Comparison of ENCODE assay signal across 9 mouse cellular contexts in the genomic region with DNA sequence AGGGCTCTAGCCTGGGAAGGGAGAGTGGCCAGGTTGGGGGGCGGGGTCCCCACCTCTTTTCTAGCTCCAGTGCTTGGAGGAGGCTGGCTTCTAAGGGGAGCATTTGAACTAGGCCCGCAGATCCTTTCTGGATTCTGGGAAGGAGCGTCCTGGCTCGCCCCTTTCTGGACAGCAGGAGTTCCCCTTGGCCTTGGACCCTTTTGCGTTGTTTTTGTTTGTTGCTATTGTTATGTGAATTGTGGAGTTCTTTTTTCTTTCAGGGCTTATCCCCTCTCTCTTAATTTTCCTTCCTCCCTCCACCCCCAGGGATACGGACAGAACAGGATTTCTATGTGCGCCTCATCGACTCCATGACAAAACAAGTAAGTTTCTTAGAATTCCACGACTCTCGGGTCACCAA. TPM values are rescaled to one million over a fixed set of nuclear protein-coding genes. Genes with fewer than 3 reads are reported as not detected.
DNase-seq lines count a peak whose midpoint lies in the region; ATAC-seq and TF ChIP-seq lines count a peak whose summit lies in the region.
"Had no signal": no experiment of that assay in that cellular context is flagged by ENCODE, and none has a peak within 500 bp of the region (broad histone marks: within the 10 kb centered on the region; RNA-seq: fewer than 3 reads in every experiment).

No protein-coding gene starts in this region.

- no peaks in the 10 kb centered on the region for H3K36me3 ChIP-seq in E14TG2a.4 (ENCODE audit: insufficient read depth, low read length)
- no peaks in the 10 kb centered on the region for H3K36me3 ChIP-seq in forebrain, embryonic 14.5 days (ENCODE audit: control insufficient read depth, insufficient read depth, low read length)
- H3K36me3 ChIP-seq in limb, embryonic 15.5 days: no peaks in the 10 kb centered on the region

- H3K27me3 ChIP-seq in E14TG2a.4 (ENCODE audit: insufficient read depth, low read length): peaks cover 52% of the 10 kb centered on the region
- H3K27me3 ChIP-seq in forebrain, embryonic 14.5 days (replicated peaks; ENCODE audit: control insufficient read depth, insufficient read depth, low read length): peaks cover 35% of the 10 kb centered on the region
- H3K27me3 ChIP-seq in limb, embryonic 15.5 days: peaks cover 10% of the 10 kb centered on the region

- no peaks in the 10 kb centered on the region for H3K9me3 ChIP-seq in E14TG2a.4 (ENCODE audit: low read length)
- H3K9me3 ChIP-seq in forebrain, embryonic 14.5 days (replicated peaks; ENCODE audit: control insufficient read depth, low read length): no peaks in the 10 kb centered on the region
- H3K9me3 ChIP-seq in limb, embryonic 15.5 days: no peaks in the 10 kb centered on the region

- no peak for DNase-seq in gastrocnemius, adult 2 months
- no peak for DNase-seq in gastrocnemius, adult 8-10 months (ENCODE audit: low spot score in 2 of 2)
- DNase-seq in forebrain, embryonic 14.5 days (ENCODE audit: low spot score): no peak
- no peak for DNase-seq in spleen, postnatal 10 days (ENCODE audit: low spot score in 2 of 2)
- no peak for DNase-seq in lung, postnatal 36 days
- DNase-seq in adrenal gland, adult 18-20 months (ENCODE audit: low spot score in 2 of 2): no peak
- DNase-seq: thymus, adult 2 months had no signal

- 16% methylated on average over 10 of the region's 10 CpGs for WGBS in forebrain, embryonic 14.5 days
- 47% methylated on average over 10 of the region's 10 CpGs for WGBS in limb, embryonic 15.5 days

- no peak for TF ChIP-seq CTCF in gastrocnemius, adult 2 months (IDR thresholded peaks at IDR 0.05)
- no peak for TF ChIP-seq CTCF in E14TG2a.4 (conservative IDR thresholded peaks at IDR 0.05; ENCODE audit: low read length)

- intact Hi-C loops in gastrocnemius, adult 2 months (cut with DNase I): no loop called here

- peak overlapping the region; percentile 43 for H3K4me2 ChIP-seq in forebrain, embryonic 14.5 days (ENCODE audit: low read length)
- H3K4me2 ChIP-seq in limb, embryonic 15.5 days: peak overlapping the region; percentile 72

- peaks cover 42% of the 10 kb centered on the region for H3K4me1 ChIP-seq in E14TG2a.4 (replicated peaks; ENCODE audit: low read depth, low read length)
- H3K4me1 ChIP-seq in forebrain, embryonic 14.5 days (ENCODE audit: control insufficient read depth, insufficient read depth, low read length): no peaks in the 10 kb centered on the region
- peaks cover 28% of the 10 kb centered on the region for H3K4me1 ChIP-seq in limb, embryonic 15.5 days

- ATAC-seq in forebrain, embryonic 14.5 days: no peak
- ATAC-seq in limb, embryonic 15.5 days (ENCODE audit: insufficient number of reproducible peaks, low FRiP score, low TSS enrichment, low read depth): no peak

- peak overlapping the region; percentile 94 for H3K27ac ChIP-seq in gastrocnemius, adult 2 months
- no peak overlapping the region for H3K27ac ChIP-seq in forebrain, embryonic 14.5 days (ENCODE audit: low read depth, low read length)
- peak overlapping the region; percentile 84 for H3K27ac ChIP-seq in limb, embryonic 15.5 days

- H3K4me3 ChIP-seq in gastrocnemius, adult 2 months: peak overlapping the region; percentile 81
- peak overlapping the region; percentile 43; the same call in 1 of the 2 replicates for H3K4me3 ChIP-seq in E14TG2a.4 (replicated peaks; ENCODE audit: low read length)
- peak overlapping the region; percentile 43; the same call in 1 of the 2 replicates for H3K4me3 ChIP-seq in forebrain, embryonic 14.5 days (ENCODE audit: low read depth, low read length)
- H3K4me3 ChIP-seq in limb, embryonic 15.5 days: peak overlapping the region; percentile 64

- no peak overlapping the region for H3K9ac ChIP-seq in forebrain, embryonic 14.5 days (ENCODE audit: low read length)
- H3K9ac ChIP-seq in limb, embryonic 15.5 days: peak overlapping the region; percentile 28; the same call in 1 of the 2 replicates

RNA-seq across cellular contexts. Expression of gene Ebf1, which starts 4.5 kb away (rescaled TPM):
- 10 to 100 TPM in 1 of 2 experiments, 1 to 10 TPM in 1; 9.4 to 10.3 TPM for total RNA-seq in gastrocnemius, adult 2 months (2021)
- 1 to 10 TPM; 5.1 to 8.0 (median 6.2) TPM for total RNA-seq in gastrocnemius, adult 8-10 months (2022)
- polyA plus RNA-seq in forebrain, embryonic 14.5 days (2014; fragmentation: Nextera tagmentation; extraction: Ambion mirVana): 30.7 and 37.6 TPM in 2 replicates
- polyA plus RNA-seq in limb, embryonic 15.5 days (2015; fragmentation: Nextera tagmentation; extraction: Ambion mirVana): 54.1 and 65.0 TPM in 2 replicates
- 10 to 100 TPM; 15.7 to 36.8 TPM for total RNA-seq in adrenal gland, adult 18-20 months (2021)
